Mouse (Mus musculus) MEL (cell line): ENCODE results near the gene Sec63.

Experiments used
- CTCF ChIP-seq, 3 experiments: IDR thresholded peaks in 2 of 3; conservative IDR thresholded peaks in 1 of 3; 2 replicates each; pipeline ENCODE4 v1.5.1; 2011 to 2012; ENCODE audit warnings: low read length in 3 of 3, low read depth in 2 of 3, mild to moderate bottlenecking in 2 of 3, improper control_type of control experiment in 1 of 3, inconsistent platforms in 1 of 3, mixed read lengths in 1 of 3, moderate library complexity in 1 of 3; ENCODE audit not compliant: control insufficient read depth in 1 of 3, insufficient read depth in 1 of 3, poor library complexity in 1 of 3, severe bottlenecking in 1 of 3
- E2F4 ChIP-seq: IDR thresholded peaks from 2 replicates; pipeline ENCODE4 v1.6.1; 2011; ENCODE audit warnings: low read depth, low read length, improper control_type of control experiment, borderline replicate concordance
- EP300 ChIP-seq, 2 experiments: IDR thresholded peaks; 2 replicates each; pipeline ENCODE4 v1.6.1; 2011; ENCODE audit warnings: improper control_type of control experiment in 2 of 2, low read length in 2 of 2, low read depth in 1 of 2, mild to moderate bottlenecking in 1 of 2
- HCFC1 ChIP-seq: IDR thresholded peaks from 2 replicates; pipeline ENCODE4 v1.6.1; 2012; ENCODE audit warnings: low read depth, mild to moderate bottlenecking, inconsistent platforms, low read length, improper control_type of control experiment, moderate library complexity
- MYB ChIP-seq: IDR thresholded peaks from 2 replicates; pipeline ENCODE4 v1.6.1; 2011; ENCODE audit warnings: mild to moderate bottlenecking, low read depth, low read length, improper control_type of control experiment
- POLR2A ChIP-seq, 2 experiments: IDR thresholded peaks; 2 replicates each; pipeline ENCODE4 v1.6.1; 2011 to 2012; ENCODE audit warnings: low read length in 2 of 2, mild to moderate bottlenecking in 2 of 2, control low read depth in 1 of 2, improper control_type of control experiment in 1 of 2, low read depth in 1 of 2, moderate library complexity in 1 of 2; ENCODE audit not compliant: control insufficient read depth in 1 of 2, insufficient read depth in 1 of 2, poor library complexity in 1 of 2
- SMC3 ChIP-seq: IDR thresholded peaks from 2 replicates; pipeline ENCODE4 v1.6.1; 2011; ENCODE audit warnings: low read depth, low read length, improper control_type of control experiment
- TCF12 ChIP-seq: IDR thresholded peaks from 2 replicates; pipeline ENCODE4 v1.6.1; 2014; ENCODE audit warnings: low read depth, mild to moderate bottlenecking, inconsistent platforms, low read length, improper control_type of control experiment, moderate library complexity

GRCm38 (mm10) chr10:42761901-42762669, 789 bp downstream of the Sec63 start:
- no peak for TF ChIP-seq SMC3
- no peak for TF ChIP-seq POLR2A (IDR thresholded peaks at IDR 0.05; ENCODE audit: control insufficient read depth in 1 of 2, insufficient read depth in 1 of 2, low read depth in 1 of 2, low read length in 2 of 2, poor library complexity in 1 of 2)
- no peak; the same call in 1 of the 2 replicates for TF ChIP-seq HCFC1
- TF ChIP-seq E2F4 = no peak
- TF ChIP-seq CTCF (IDR thresholded peaks at IDR 0.05 in 2 of 3, conservative IDR thresholded peaks at IDR 0.05 in 1 of 3; ENCODE audit: control insufficient read depth in 1 of 3, insufficient read depth in 1 of 3, low read depth in 2 of 3, low read length in 3 of 3, poor library complexity in 1 of 3, severe bottlenecking in 1 of 3) = no peak
- no peak for TF ChIP-seq MYB
- TF ChIP-seq TCF12 = no peak
- TF ChIP-seq EP300 (IDR thresholded peaks at IDR 0.05; ENCODE audit: low read depth in 1 of 2, low read length in 2 of 2) = no peak
